Mouse (Mus musculus): ENCODE results near the gene Tnpo1.
A peak's percentile ranks its signal among the peaks of the same experiment; 100 is the strongest.

Tnpo1 gene

GRCm38 (mm10) chr13:98924897-98925485 lies 1.2 kb downstream of the Tnpo1 start:
- no peak for DNase-seq

DNA sequence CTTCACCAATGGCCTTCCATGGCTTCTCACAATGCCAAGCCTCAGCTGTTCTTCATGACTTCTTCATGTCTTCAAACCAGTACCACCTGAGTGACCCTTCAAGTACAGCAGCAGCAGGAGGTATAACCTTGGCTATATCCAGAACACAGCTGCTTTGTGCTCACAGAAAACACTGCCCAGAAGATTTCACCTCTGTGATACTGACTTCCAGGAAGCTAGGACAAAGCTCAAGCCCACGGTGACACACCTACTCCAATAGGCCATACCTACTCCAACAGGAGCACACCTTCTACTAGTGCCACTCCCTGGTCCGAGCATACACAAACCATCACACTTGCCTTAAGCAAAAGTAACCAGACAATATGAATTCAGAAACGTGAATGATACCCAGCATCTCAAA lies 3.4 kb downstream of the Tnpo1 start:
- no peak for DNase-seq

- DNase-seq: no peak
Observed at GRCm38 (mm10) chr13:98921276-98921675, 4.9 kb downstream of the Tnpo1 start.

GRCm38 (mm10) chr13:98920300-98920699 lies 5.9 kb downstream of the Tnpo1 start:
- no peak for DNase-seq

DNA sequence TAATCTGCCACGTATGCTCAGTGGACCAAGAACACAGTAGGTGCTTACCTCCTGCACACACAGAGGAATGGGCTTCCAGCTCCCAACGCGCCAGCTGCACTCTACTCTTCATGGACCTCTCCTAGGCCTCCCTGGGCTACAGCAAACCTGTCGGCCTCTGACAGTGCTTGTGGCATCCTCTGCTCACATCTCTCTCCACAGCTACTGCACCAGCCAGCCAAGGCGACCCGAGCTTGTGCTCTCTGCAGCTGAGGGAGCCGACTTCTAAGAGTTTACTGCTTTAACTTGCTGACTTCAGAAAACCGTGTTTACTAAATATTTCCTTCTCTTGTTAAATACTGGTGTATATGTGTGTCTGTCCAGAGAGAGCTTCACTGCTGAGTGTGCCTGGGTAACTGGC lies 6.5 kb downstream of the Tnpo1 start:
- DNase-seq: no peak

- DNase-seq: no peak
Observed at GRCm38 (mm10) chr13:98917851-98918250, 8.3 kb downstream of the Tnpo1 start.

GRCm38 (mm10) chr13:98915591-98915990 lies 10.6 kb downstream of the Tnpo1 start:
- no peak for DNase-seq

DNA sequence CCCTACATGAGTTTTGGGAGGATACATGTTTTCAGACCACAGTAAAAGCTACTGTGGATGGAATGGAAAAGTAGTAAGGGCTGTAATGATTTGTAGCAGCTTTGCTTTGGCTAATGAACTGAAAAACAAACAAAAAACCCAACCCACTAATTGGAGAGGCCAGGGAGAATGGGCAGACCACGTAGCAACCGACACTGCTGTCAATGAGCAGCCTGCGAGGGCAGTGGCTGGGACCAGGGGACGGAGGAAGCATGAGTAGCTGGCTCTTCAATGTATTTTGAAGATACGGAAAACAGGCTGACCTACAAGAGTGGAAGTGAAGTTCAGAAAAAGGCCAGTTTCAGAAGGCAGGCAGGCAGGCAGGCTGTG lies 11.4 kb downstream of the Tnpo1 start:
- no peak for DNase-seq

DNA sequence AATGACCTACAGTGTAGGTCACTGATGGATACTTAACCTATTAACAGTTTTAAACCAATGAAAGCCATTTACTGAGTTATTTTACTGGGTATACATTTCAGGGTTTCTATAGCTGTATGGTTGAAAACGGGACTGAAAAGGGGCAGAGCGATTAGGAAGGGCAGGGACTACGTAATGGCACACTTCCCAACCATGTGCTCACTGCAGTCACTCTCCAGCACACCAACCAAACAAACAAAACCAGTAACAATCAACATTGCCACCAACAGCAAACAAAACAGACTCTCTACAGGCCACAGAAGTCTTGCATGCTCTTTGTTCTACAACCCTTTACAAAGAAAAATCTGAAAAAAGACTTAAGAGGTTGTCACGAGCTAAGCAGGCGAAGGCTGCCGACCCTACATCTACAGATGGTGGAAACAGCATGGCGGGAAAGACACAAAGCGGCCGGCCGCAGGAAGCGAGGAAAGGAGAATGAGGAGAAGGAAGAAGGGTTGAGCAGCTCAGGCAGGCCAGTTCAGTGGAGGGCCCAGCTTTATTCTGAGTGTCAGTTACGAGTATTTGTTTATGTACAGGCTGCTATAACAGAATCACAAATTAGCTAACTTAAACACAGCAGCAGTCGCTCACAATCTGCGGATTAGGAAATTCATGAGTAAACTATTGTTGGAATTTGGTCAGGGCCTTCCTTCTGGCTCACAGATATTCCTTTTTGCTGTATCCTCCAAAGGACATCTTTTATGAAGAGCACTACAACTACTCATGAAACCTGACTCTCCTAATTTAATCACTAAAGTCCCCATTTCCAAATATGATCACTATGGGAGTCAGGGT lies 12.0 kb downstream of the Tnpo1 start:
- DNase-seq: no peak

DNA sequence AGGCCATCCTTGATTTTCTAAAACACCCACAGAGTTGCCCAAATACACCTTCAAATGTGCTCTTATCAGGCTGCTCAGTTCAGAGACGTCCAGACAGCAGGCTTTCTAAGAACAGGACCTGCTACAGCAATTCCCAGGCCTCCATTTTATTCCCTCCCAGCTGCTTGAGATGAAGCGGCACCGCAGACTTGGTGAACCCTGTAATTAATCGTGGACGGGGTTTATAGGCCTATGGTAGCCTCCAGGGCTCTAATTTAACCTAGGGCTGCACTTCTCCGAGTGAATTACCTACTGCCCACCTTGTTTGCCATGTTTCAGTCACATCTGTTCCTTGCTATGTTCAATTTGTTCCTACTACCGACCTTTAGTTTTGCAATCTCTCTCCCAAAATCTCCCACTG lies 13.0 kb downstream of the Tnpo1 start:
- no peak for DNase-seq

- DNase-seq: no peak
Observed at GRCm38 (mm10) chr13:98912602-98913001, 13.6 kb downstream of the Tnpo1 start.

- DNase-seq: no peak
Observed at GRCm38 (mm10) chr13:98910801-98911200, 15.4 kb downstream of the Tnpo1 start.

DNA sequence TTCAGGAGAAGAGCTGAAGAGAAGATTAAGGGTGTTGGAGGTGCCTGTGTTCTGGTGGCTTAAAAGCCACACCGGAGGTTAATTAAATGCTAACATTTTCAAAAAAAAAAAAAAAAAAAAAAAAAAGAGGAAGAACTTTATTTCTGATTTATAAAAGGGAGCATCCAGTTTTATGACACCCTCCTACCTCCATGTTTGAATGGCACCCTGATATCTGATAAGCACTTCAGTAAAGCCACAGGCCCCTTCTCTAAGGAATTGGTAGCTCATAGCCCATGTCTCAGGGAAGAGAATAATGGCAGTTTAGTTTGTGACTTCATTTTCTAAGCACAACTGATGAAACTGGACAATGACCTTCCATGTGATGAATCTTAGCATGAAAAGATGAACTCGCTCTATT lies 21.6 kb downstream of the Tnpo1 start:
- no peak for DNase-seq

DNA sequence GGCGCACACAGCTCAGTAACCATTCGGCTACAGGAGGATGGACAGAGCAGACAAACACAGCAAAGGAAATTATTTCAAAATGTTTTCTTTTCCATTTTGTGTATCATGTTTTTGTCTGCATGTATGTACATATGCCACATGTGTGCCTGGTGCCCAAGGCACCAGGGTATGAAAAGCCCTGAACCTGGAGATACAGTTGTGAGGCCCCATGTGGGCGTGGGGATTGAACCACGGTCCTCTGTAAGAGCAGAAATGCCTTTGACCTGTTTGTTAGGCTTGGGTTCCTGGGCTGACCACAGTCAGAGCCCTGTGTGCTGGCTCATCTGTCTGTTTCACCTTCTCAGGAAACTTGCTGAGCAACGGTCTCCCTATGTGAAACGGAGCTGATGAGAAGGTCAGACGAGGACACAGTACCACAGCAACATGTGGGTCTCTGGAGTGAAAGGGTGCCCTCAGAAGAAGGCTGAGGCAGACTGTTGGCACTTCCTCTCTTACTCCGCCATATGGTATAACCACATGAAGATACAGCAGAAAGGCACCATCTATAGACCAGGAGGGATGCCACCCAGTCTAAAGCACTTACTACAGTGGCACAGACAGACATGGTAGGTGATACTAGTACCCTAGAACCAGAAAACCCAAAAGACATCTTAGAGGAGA lies 23.7 kb downstream of the Tnpo1 start:
- no peak for DNase-seq

GRCm38 (mm10) chr13:98899550-98899949 lies 26.6 kb downstream of the Tnpo1 start:
- DNase-seq: peak; percentile 23

DNA sequence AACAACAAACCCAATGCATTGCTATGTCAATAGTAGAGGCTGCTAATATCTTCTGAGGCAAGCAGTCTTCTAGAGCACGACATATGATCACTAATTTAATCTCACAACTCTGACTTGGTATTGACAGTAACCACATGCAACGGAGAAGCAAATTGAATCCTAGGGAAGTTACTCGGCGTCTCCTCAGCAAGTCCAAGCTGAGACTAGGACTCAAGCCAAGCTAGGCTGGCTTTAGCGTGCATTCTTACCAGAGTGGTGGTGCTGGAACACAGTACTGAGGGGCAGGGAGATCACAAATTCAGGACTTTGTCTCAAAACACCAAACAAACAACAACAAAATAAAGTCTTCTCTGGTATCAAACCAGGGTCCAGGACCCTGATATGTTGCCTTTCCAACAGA lies 28.6 kb downstream of the Tnpo1 start:
- no peak for DNase-seq

DNA sequence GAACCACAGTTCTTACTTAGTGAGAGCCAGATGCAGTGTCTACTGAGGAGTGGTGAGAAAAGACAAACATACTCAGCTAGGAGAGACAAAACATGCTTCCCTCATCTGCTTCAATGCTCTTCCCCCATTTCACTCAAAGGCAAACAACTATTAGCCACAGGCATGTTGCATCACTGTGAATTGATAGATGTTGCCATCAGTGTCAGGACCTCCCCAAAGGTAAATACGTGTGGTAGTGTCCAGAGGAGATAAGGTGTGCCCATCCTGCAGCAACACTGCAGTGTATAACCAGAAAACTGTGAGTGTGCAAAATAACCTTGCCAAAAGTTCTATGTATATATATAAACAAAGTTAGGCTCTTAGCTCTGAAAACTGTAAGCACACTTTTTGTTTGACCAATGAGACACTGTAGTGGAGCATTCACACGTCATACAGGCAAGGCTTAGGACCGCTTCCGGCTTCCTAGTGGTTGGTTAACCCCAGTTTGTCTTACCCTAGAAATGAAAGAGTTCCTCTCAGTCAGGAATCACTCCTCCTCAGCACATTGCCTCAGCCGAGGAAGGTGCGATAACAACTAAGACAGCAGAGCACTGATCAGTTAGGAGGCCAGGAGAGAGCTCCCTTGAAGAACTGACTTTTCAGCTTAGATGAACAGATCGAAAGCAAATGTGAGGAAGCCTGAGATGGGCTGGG lies 29.6 kb downstream of the Tnpo1 start:
- DNase-seq: no peak

DNA sequence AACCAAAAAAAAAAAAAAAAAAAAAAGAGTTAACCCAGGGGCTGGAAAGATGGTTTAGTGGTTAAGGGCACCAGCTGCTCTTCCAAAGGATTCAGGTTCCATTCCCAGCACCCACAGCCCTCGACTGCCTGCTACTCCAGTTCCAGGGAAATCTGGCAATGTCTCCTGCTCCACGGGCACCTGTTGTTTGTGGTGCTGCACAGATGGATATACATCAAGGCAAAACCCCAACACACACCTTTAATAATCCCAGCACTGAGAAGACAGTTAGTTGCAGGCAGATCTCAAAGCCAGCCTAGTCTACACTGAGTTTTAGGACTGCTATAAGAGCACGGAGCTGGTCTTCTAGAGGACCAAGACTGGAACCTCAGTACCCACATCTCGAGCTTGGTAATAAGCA lies 30.2 kb downstream of the Tnpo1 start:
- no peak for DNase-seq

GRCm38 (mm10) chr13:98894900-98895299 lies 31.3 kb downstream of the Tnpo1 start:
- no peak for DNase-seq

DNA sequence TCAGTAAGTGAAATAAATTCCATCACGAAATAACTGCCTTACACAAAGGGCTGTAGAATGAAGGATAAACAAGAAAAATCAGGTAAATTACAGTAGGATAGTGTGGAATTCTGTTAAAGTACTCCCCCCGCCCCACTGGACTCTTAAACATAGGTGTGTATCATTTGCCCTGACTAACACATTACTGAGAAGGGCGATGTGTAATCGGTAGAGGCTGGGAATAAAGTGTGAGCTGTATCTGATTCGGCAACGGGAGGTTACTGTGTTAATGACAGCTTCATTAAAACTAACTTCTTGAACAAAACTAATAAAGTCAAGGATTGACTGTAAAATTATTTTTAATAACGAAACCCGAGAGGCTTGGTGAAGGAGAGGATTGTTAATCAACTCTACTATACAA lies 34.7 kb downstream of the Tnpo1 start:
- DNase-seq: no peak

GRCm38 (mm10) chr13:98890871-98891219 lies 35.3 kb downstream of the Tnpo1 start:
- peak; percentile 90 for DNase-seq

DNA sequence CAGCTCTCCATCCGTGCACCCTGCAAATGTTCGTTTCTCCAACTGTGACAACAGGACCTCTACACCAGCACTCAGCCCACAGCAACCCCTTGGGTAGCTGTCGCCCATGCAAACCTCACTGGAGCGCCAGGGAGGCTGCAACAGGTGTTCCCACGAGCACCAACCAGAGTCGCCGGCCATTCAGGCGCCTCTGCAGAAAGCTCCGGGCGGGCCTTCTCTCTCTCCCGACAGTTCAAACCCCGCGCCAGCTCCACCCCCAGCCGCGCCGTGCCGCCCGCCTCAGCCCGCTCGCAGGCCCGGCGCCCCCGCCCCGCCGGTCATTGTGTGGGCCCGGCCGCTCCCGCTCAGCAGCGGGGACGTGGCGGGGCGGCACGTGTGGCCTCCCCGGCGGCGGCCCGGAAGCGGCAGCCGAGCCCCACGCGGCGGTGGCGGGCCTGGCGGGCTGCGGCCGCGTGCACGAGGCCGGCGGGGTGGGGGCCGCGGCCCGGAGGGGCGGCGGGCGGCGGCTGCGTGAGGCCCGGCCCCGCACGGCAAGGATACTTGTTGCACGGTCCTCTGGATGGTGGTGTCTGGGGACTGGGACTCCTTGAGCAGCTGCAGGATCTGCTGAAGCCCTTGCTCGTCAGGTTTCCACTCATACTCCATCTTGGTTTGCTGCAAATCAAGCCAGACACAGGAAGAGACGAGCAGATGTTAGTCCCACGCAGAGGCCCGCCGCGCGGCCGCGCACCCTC lies 35.9 kb downstream of the Tnpo1 start:
- DNase-seq: peak; percentile 72

DNA sequence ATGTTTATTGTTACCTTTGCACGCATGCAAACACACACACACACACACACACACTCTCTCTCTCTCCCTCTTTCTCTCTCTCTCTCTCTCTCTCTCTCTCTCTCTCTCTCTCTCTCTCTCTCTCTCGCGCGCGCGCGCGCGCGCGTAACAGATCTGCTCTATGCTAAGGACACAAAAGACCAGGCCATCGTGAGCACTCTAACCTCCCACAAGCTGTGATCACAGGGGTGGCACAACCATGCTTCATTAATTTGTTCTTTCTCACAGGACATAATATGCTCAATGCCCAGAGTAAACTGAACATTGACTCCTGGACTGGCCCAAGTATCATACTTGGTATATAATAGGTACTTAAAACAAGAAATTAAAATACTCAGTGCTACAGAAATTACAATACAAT lies 37.0 kb downstream of the Tnpo1 start:
- DNase-seq: peak; percentile 43

All from kidney, postnatal 14 days (tissue).